Mouse (Mus musculus) limb, embryonic 11.5 days (tissue): ENCODE results near the gene Klhl32. TPM values are rescaled to one million over a fixed set of nuclear protein-coding genes. Genes with fewer than 3 reads are reported as not detected.
"Not testable (repeated sequence)": the region's sequence is repeated elsewhere in the genome, so short reads cannot be mapped to it uniquely, and the experiment has no call there.

Experiments used
- ATAC-seq: fragments of 200-750 bp; cut with Nextera tagmentation; 2 replicates; pipeline ENCODE4 v1.8.0; 2017; ENCODE audit warnings: low read depth; ENCODE audit not compliant: insufficient number of reproducible peaks, low FRiP score, low TSS enrichment
- DNase-seq: peaks from one replicate; pipeline ENCODE4 v3.0.0-alpha.2; 2015; ENCODE audit warnings: low spot score
- H3K27ac ChIP-seq: fragments of 300-500 bp; sonication (generic); replicated peaks from 2 replicates; pipeline ENCODE4 v1.5.1; 2014; ENCODE audit warnings: low read depth, mild to moderate bottlenecking, low read length
- H3K27me3 ChIP-seq: fragments of 300-500 bp; sonication (generic); 2 replicates; pipeline ENCODE4 v1.6.1; 2014; ENCODE audit warnings: mild to moderate bottlenecking, low read length, mixed read lengths; ENCODE audit not compliant: control insufficient read depth, insufficient read depth
- H3K36me3 ChIP-seq: fragments of 300-500 bp; sonication (generic); 2 replicates; pipeline ENCODE4 v1.6.1; 2014; ENCODE audit warnings: mild to moderate bottlenecking, low read length, moderate library complexity, mixed read lengths; ENCODE audit not compliant: control insufficient read depth, insufficient read depth
- H3K4me1 ChIP-seq: fragments of 300-500 bp; sonication (generic); 2 replicates; pipeline ENCODE4 v1.6.1; 2014; ENCODE audit warnings: low read length, mixed read lengths; ENCODE audit not compliant: control insufficient read depth, insufficient read depth
- H3K4me2 ChIP-seq: fragments of 300-500 bp; sonication (generic); 2 replicates; pipeline ENCODE4 v1.6.1; 2014; ENCODE audit warnings: low read depth, mild to moderate bottlenecking, moderate library complexity; ENCODE audit not compliant: severe bottlenecking
- H3K4me3 ChIP-seq: fragments of 300-500 bp; sonication (generic); 2 replicates; pipeline ENCODE4 v1.5.1; 2014; ENCODE audit warnings: low read depth, low read length
- H3K9ac ChIP-seq: fragments of 300-500 bp; sonication (generic); 2 replicates; pipeline ENCODE4 v1.6.1; 2014; ENCODE audit warnings: mild to moderate bottlenecking, low read length
- H3K9me3 ChIP-seq: fragments of 300-500 bp; sonication (generic); 2 replicates; pipeline ENCODE4 v1.6.1; 2016; ENCODE audit warnings: low read length; ENCODE audit not compliant: control insufficient read depth
- WGBS: fragments of 180-500 bp; shearing (Covaris S2); extraction: QIAGEN DNeasy Blood & Tissue Kit; methylation state at CpG from one replicate; pipeline ENCODE4 v1.1.7; 2014; 5-methylcytosine and 5-hydroxymethylcytosine counted together
- polyA plus RNA-seq: library from polyadenylated mRNA; unstranded; fragments of >200 nt; fragmentation: Nextera tagmentation; extraction: Ambion mirVana; gene quantifications from 2 replicates; pipeline ENCODE4 v1.2.1, GENCODE M21; 2014

Klhl32 gene
- polyA plus RNA-seq = 4.0 and 4.9 TPM in 2 replicates

DNA sequence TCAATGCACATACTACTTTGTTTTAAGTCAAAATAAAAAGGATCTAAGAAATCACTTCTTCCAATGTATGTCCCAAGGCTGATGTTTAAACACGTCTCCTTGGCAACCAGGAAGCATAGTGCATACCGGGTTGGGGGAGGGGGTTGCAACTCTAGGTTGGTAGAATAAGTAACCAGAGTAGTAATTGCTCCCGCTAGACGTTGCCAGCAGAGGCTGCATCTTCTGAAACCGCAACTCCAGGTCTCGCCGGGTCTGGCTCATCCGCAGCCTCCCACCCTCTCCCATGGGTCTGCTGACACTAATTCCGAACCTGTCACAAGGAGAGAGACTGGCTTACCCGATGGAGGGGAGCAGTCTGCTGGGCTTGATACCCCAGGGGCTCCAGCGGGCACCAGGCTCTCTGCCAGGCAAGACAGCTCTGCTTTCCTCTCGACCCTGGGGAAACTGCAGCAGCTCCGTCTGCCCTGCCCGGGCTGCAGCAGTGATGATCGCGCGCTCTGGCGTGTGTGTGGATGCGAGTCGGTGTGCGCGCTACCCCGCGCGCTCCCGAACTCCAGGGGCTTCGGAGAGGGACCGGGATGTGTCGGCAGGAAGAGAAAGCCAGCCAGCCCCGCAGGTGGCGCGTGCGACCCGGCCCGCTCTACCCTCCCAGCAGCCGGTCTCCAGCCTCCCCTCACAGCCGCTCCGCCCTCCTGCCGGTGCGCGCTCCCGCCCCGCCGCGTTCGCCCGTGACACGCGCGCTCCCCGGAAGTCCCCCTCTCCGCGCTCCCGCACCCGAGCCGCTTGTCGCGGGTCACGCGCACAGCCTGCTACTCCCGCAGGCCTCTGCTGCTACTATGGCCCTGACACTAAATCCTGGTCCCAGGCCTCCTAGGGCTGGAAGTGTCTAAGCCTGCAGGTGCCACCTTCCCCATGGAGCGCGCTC is at the start of gene Klhl32:
TSS of gene Klhl32 (minus strand) at position 724 of the 925 bp plus-strand sequence.
- DNase-seq (peak; percentile 82), ATAC-seq (peak; percentile 86)
- Histone ChIP-seq H3K9me3 (no peaks in the 10 kb centered on the region), H3K27me3 (no peaks in the 10 kb centered on the region), H3K4me3 (peak within 1 kb of the TSS; percentile 52), H3K4me1 (no peaks in the 10 kb centered on the region), H3K36me3 (no peaks in the 10 kb centered on the region), H3K9ac (peak within 1 kb of the TSS; percentile 61), H3K27ac (no peak within 1 kb of the TSS; the same call in 1 of the 2 replicates), H3K4me2 (peak within 1 kb of the TSS; percentile 92)
- 0% methylated on average over 60 of the region's 63 CpGs for WGBS

GRCm38 (mm10) chr4:24899146-24899545 is 48.2 kb upstream of the Klhl32 start:
- no peak overlapping the region for H3K27ac ChIP-seq
- H3K9me3 ChIP-seq = no peaks in the 10 kb centered on the region
- no peaks in the 10 kb centered on the region for H3K27me3 ChIP-seq
- 0 out of 2 replicates have a peak, but pooled peaks cover 4% of the 10 kb centered on the region for H3K4me1 ChIP-seq
- 6% methylated on average over 4 of the region's 4 CpGs for WGBS
- DNase-seq (no peak), ATAC-seq (no peak)
- H3K4me2 ChIP-seq = peak overlapping the region; percentile 56
- H3K9ac ChIP-seq = no peak overlapping the region
- no peak overlapping the region for H3K4me3 ChIP-seq
- H3K36me3 ChIP-seq = no peaks in the 10 kb centered on the region; the same call in 1 of the 2 replicates

DNA sequence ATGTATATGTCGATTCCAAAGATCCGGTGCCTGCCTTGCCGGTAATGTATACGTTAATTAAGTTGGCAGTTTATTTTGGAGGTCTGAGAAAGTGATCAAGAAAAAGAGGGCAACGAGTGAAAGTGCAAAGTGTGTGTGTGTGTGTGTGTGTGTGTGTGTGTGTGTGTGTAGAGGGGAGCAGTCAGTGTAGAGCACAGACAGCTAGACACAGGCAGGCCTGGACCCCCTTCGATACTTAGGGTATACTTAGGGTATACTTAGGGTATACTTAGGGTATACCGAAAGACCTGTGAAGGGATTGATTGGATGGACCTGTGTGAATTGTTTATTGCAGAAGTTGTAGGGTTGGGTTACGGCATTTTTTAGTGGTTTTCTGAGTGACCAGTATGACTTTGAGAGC is 47.7 kb upstream of the Klhl32 start:
- Histone ChIP-seq H3K4me1 (0 out of 2 replicates have a peak, but pooled peaks cover 4% of the 10 kb centered on the region), H3K9me3 (no peaks in the 10 kb centered on the region), H3K4me2 (peak overlapping the region; percentile 56), H3K36me3 (no peaks in the 10 kb centered on the region; the same call in 1 of the 2 replicates), H3K4me3 (peak overlapping the region; percentile 71), H3K27ac (no peak overlapping the region), H3K9ac (peak overlapping the region; percentile 30; the same call in 1 of the 2 replicates), H3K27me3 (no peaks in the 10 kb centered on the region)
- DNase-seq = no peak
- WGBS = 22% methylated on average over 8 of the region's 8 CpGs
- ATAC-seq = no peak

DNA sequence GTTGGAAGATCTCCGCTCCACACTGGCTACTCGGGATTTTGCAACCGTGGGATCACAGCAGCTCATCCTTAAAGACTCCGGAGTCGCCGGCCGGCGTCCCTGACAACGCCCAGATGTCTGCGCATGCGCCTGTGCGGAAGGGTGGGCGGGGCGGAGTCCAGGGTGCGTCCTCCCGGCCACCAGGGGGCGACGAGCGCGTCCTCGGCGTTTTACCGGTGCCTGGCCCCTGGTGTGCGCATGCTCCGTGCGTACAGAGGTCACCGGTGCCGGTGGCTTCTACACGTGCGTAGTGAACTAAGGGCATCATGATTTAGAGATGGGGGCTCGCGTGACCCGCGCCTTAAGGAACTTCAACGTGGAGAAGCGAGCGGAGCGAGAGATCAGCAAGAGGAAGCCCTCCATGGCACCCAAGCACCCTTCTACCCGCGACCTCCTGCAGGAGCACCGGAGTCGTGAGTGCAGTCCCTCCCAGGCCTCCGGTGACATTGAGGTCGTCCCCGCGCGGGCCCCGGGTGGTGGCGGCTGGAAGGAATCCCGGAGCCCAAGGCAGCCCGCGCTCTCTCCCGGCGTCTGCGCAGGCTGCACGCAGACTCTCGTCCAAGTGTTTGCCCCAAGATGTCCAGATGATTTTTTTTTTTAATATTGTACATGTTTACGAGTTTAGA is 47.1 kb upstream of the Klhl32 start, which contains the start of gene Ndufaf4:
TSS of gene Ndufaf4 (plus strand) at position 233 of the 665 bp plus-strand sequence.
- Histone ChIP-seq H3K36me3 (no peaks in the 10 kb centered on the region; the same call in 1 of the 2 replicates), H3K4me1 (0 out of 2 replicates have a peak, but pooled peaks cover 4% of the 10 kb centered on the region), H3K9ac (peak within 1 kb of the TSS; percentile 77), H3K4me2 (peak within 1 kb of the TSS; percentile 56), H3K4me3 (peak within 1 kb of the TSS; percentile 71), H3K27ac (no peak within 1 kb of the TSS), H3K27me3 (no peaks in the 10 kb centered on the region), H3K9me3 (no peaks in the 10 kb centered on the region)
- peak; percentile 96 for ATAC-seq
- under 1% methylated on average over 58 of the region's 58 CpGs for WGBS
- peak; percentile 99 for DNase-seq

DNA sequence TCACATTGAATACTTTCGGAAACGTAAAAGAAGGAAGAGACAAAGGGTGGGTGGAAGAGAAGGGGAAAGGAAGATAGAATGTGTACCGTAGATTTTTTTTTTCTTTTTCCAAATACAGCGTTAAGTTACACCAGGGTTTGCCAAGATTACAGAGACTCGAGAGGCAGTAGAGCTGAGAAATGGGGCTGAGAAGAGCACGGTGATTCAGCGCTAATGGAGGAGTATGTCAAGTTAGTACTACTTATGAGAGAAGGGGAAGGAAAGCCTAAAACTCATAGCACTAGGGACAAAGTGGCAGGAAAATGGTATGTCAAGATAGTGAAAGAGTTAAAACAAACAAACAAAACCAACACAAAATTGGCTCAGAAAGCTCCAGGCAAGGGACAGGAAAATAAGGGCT is 46.4 kb upstream of the Klhl32 start:
- H3K36me3 ChIP-seq = no peaks in the 10 kb centered on the region; the same call in 1 of the 2 replicates
- no peaks in the 10 kb centered on the region for H3K27me3 ChIP-seq
- peak overlapping the region; percentile 56 for H3K4me2 ChIP-seq
- no peak overlapping the region for H3K27ac ChIP-seq
- H3K9me3 ChIP-seq = no peaks in the 10 kb centered on the region
- ATAC-seq = no peak
- H3K4me1 ChIP-seq = 0 out of 2 replicates have a peak, but pooled peaks cover 4% of the 10 kb centered on the region
- no peak overlapping the region for H3K9ac ChIP-seq
- 29% methylated on average over 7 of the region's 7 CpGs for WGBS
- DNase-seq = no peak
- H3K4me3 ChIP-seq = peak overlapping the region; percentile 71

GRCm38 (mm10) chr4:24896829-24897228 is 45.9 kb upstream of the Klhl32 start:
- H3K9ac ChIP-seq = no peak overlapping the region
- 0 out of 2 replicates have a peak, but pooled peaks cover 4% of the 10 kb centered on the region for H3K4me1 ChIP-seq
- no peaks in the 10 kb centered on the region for H3K27me3 ChIP-seq
- no peak overlapping the region for H3K4me2 ChIP-seq
- no peak overlapping the region for H3K4me3 ChIP-seq
- no peaks in the 10 kb centered on the region for H3K9me3 ChIP-seq
- no peak overlapping the region for H3K27ac ChIP-seq
- ATAC-seq (0 out of 2 replicates have a peak, but pooled peaks have one; percentile 46), DNase-seq (no peak)
- no peaks in the 10 kb centered on the region; the same call in 1 of the 2 replicates for H3K36me3 ChIP-seq
- 3% methylated on average over 1 of the region's 1 CpGs for WGBS

GRCm38 (mm10) chr4:24894625-24895024 is 43.7 kb upstream of the Klhl32 start:
- Histone ChIP-seq H3K4me2 (no peak overlapping the region), H3K27me3 (no peaks in the 10 kb centered on the region), H3K9me3 (no peaks in the 10 kb centered on the region), H3K4me1 (0 out of 2 replicates have a peak, but pooled peaks cover 4% of the 10 kb centered on the region), H3K9ac (no peak overlapping the region), H3K4me3 (no peak overlapping the region), H3K27ac (no peak overlapping the region), H3K36me3 (no peaks in the 10 kb centered on the region)
- no peak for DNase-seq
- 86% methylated on average over 4 of the region's 4 CpGs for WGBS
- no peak for ATAC-seq

GRCm38 (mm10) chr4:24892293-24892692 is 41.4 kb upstream of the Klhl32 start:
- not testable (repeated sequence) for H3K27ac ChIP-seq, H3K9ac ChIP-seq, DNase-seq, ATAC-seq, H3K36me3 ChIP-seq, H3K4me2 ChIP-seq, H3K27me3 ChIP-seq, H3K4me3 ChIP-seq, H3K9me3 ChIP-seq, H3K4me1 ChIP-seq
- 70% methylated on average over 2 of the region's 2 CpGs for WGBS
